Mouse (Mus musculus): ENCODE data around the gene Lmx1b.

DNA sequence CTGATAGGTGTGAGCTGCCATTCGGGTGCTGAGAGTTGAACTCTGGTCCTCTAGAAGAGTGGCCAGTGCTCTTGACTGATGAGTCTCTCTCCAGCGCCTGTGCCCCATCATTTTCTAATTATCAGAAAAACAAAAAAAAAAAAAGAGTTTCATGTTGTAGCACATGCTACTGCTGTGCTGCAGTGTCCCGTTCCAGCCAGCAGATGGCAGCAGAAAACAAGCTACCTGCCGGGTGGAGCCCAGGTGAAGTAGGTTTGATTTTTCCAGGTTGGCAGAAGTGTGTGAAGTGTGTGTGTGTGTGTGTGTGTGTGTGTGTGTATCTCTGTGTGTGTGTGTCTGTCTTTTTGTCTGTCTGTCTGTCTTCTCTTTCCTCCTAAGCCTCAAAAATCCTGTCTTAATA lies 41.9 kb upstream of the Lmx1b start:
- TF ChIP-seq CTCF (IDR thresholded peaks at IDR 0.05; ENCODE audit: insufficient read depth, low read length) (peak; percentile 89), POLR2A (IDR thresholded peaks at IDR 0.05; ENCODE audit: borderline replicate concordance, extremely low read depth, low read depth, low read length) (no peak)
